Mouse (Mus musculus): Measurements from ENCODE around the gene Fam69a.

Gene Fam69a

GRCm38 (mm10) chr5:107877053-107877452, 109.8 kb downstream of the Fam69a start:
- in situ Hi-C loops (cut with MboI; ENCODE audit: low pct_unique_long_range_greater_than_20kb in 1 of 2, low sequenced_read_pairs in 2 of 2, unreplicated experiment in 1 of 2): loop anchor here in 1 of 2 experiments (25.0 kb wide), 1 partner anchor 265 kb away; no protein-coding TSS in a partner anchor

GRCm38 (mm10) chr5:107875261-107875611, 111.6 kb downstream of the Fam69a start:
- in situ Hi-C loops (cut with MboI; ENCODE audit: low pct_unique_long_range_greater_than_20kb in 1 of 2, low sequenced_read_pairs in 2 of 2, unreplicated experiment in 1 of 2): loop anchor here in 1 of 2 experiments (25.0 kb wide), 1 partner anchor 263 kb away; no protein-coding TSS in a partner anchor

- in situ Hi-C loops (cut with MboI; ENCODE audit: low pct_unique_long_range_greater_than_20kb in 1 of 2, low sequenced_read_pairs in 2 of 2, unreplicated experiment in 1 of 2): loop anchor here in 1 of 2 experiments (25.0 kb wide), 1 partner anchor 262 kb away; no protein-coding TSS in a partner anchor
Observed at GRCm38 (mm10) chr5:107874561-107875260, 112.2 kb downstream of the Fam69a start, which contains the start of gene Evi5. Gene Evi5 (minus strand): TSS chr5:107875107.

GRCm38 (mm10) chr5:107873886-107874302, 113.0 kb downstream of the Fam69a start:
- in situ Hi-C loops (cut with MboI; ENCODE audit: low pct_unique_long_range_greater_than_20kb in 1 of 2, low sequenced_read_pairs in 2 of 2, unreplicated experiment in 1 of 2): no loop called here

GRCm38 (mm10) chr5:107873330-107873729, 113.6 kb downstream of the Fam69a start:
- in situ Hi-C loops (cut with MboI; ENCODE audit: low pct_unique_long_range_greater_than_20kb in 1 of 2, low sequenced_read_pairs in 2 of 2, unreplicated experiment in 1 of 2): no loop called here

GRCm38 (mm10) chr5:107869701-107870100, 117.2 kb downstream of the Fam69a start:
- in situ Hi-C loops (cut with MboI; ENCODE audit: low pct_unique_long_range_greater_than_20kb in 1 of 2, low sequenced_read_pairs in 2 of 2, unreplicated experiment in 1 of 2): no loop called here

GRCm38 (mm10) chr5:107868905-107869424, 117.9 kb downstream of the Fam69a start:
- in situ Hi-C loops (cut with MboI; ENCODE audit: low pct_unique_long_range_greater_than_20kb in 1 of 2, low sequenced_read_pairs in 2 of 2, unreplicated experiment in 1 of 2): no loop called here

GRCm38 (mm10) chr5:107867970-107868904, 118.6 kb downstream of the Fam69a start:
- in situ Hi-C loops (cut with MboI; ENCODE audit: low pct_unique_long_range_greater_than_20kb in 1 of 2, low sequenced_read_pairs in 2 of 2, unreplicated experiment in 1 of 2): no loop called here

GRCm38 (mm10) chr5:107866127-107867126, 120.5 kb downstream of the Fam69a start:
- in situ Hi-C loops (cut with MboI; ENCODE audit: low pct_unique_long_range_greater_than_20kb in 1 of 2, low sequenced_read_pairs in 2 of 2, unreplicated experiment in 1 of 2): no loop called here

GRCm38 (mm10) chr5:107863971-107864370, 122.9 kb downstream of the Fam69a start:
- in situ Hi-C loops (cut with MboI; ENCODE audit: low pct_unique_long_range_greater_than_20kb in 1 of 2, low sequenced_read_pairs in 2 of 2, unreplicated experiment in 1 of 2): no loop called here

GRCm38 (mm10) chr5:107858963-107859362, 127.9 kb downstream of the Fam69a start:
- in situ Hi-C loops (cut with MboI; ENCODE audit: low pct_unique_long_range_greater_than_20kb in 1 of 2, low sequenced_read_pairs in 2 of 2, unreplicated experiment in 1 of 2): no loop called here
